Mouse (Mus musculus) liver, adult 2 months (tissue): ENCODE data around the gene Eif4ebp2. TPM values are rescaled to one million over a fixed set of nuclear protein-coding genes. Genes with fewer than 3 reads are reported as not detected.

ENCODE experiments used
- DNase-seq: peaks from one replicate; pipeline ENCODE4 v3.0.0-alpha.2; 2011; ENCODE audit warnings: low read depth, low spot score; ENCODE audit errors: extremely low read depth
- H3K27ac ChIP-seq: fragments of 200-500 bp; replicated peaks from 2 replicates; pipeline ENCODE4 v1.5.1; 2012; ENCODE audit warnings: low read depth, mild to moderate bottlenecking, control low read depth, inconsistent platforms, low read length; ENCODE audit not compliant: insufficient read depth
- H3K27me3 ChIP-seq: fragments of 200-500 bp; 2 replicates; pipeline ENCODE4 v1.6.1; 2012; ENCODE audit warnings: mild to moderate bottlenecking, moderate library complexity, low read length, inconsistent platforms; ENCODE audit not compliant: control insufficient read depth, insufficient read depth
- H3K36me3 ChIP-seq: fragments of 200-500 bp; 2 replicates; pipeline ENCODE4 v1.6.1; 2012; ENCODE audit warnings: low read length, inconsistent platforms; ENCODE audit not compliant: control insufficient read depth, insufficient read depth
- H3K4me1 ChIP-seq: fragments of 200-500 bp; 2 replicates; pipeline ENCODE4 v1.6.1; 2011; ENCODE audit warnings: low read length; ENCODE audit not compliant: control insufficient read depth, insufficient read depth
- H3K4me3 ChIP-seq: fragments of 200-500 bp; 2 replicates; pipeline ENCODE4 v1.5.1; 2011; ENCODE audit warnings: low read depth, mild to moderate bottlenecking, control low read depth, low read length, moderate library complexity; ENCODE audit not compliant: insufficient read depth
- H3K79me2 ChIP-seq: fragments of 200-500 bp; 2 replicates; pipeline ENCODE4 v1.6.1; 2012; ENCODE audit warnings: inconsistent platforms, mild to moderate bottlenecking, low read length, moderate library complexity; ENCODE audit not compliant: control insufficient read depth, insufficient read depth
- H3K9ac ChIP-seq: fragments of 200-500 bp; 2 replicates; pipeline ENCODE4 v1.6.1; 2012; ENCODE audit warnings: low read depth, mild to moderate bottlenecking, control low read depth, inconsistent platforms, low read length
- CTCF ChIP-seq: fragments of 200-500 bp; IDR thresholded peaks from 2 replicates; pipeline ENCODE4 v1.5.1; 2011; ENCODE audit warnings: low read depth, low read length, control low read depth
- POLR2A ChIP-seq: fragments of 200-500 bp; IDR thresholded peaks from 2 replicates; pipeline ENCODE4 v1.6.1; 2011; ENCODE audit warnings: low read length, control low read depth; ENCODE audit not compliant: insufficient read depth; ENCODE audit errors: extremely low read depth
- WGBS: fragments of 180-500 bp; shearing (Covaris S2); methylation state at CpG from one replicate; pipeline ENCODE4 v1.1.7; 2018; 5-methylcytosine and 5-hydroxymethylcytosine counted together
- polyA plus RNA-seq: library from polyadenylated mRNA; depleted of rRNA; stranded (reverse); fragments of >200 nt; gene quantifications from 2 replicates; pipeline ENCODE4 v1.2.3, GENCODE M21; 2012
- total RNA-seq: library from RNA; depleted of rRNA; stranded (reverse); fragments of >200 nt; gene quantifications from 2 replicates; pipeline ENCODE4 v1.2.3, GENCODE M21; 2014

Gene Eif4ebp2
- total and polyA plus RNA-seq, 2 experiments, result 28.2 to 117 TPM

DNA sequence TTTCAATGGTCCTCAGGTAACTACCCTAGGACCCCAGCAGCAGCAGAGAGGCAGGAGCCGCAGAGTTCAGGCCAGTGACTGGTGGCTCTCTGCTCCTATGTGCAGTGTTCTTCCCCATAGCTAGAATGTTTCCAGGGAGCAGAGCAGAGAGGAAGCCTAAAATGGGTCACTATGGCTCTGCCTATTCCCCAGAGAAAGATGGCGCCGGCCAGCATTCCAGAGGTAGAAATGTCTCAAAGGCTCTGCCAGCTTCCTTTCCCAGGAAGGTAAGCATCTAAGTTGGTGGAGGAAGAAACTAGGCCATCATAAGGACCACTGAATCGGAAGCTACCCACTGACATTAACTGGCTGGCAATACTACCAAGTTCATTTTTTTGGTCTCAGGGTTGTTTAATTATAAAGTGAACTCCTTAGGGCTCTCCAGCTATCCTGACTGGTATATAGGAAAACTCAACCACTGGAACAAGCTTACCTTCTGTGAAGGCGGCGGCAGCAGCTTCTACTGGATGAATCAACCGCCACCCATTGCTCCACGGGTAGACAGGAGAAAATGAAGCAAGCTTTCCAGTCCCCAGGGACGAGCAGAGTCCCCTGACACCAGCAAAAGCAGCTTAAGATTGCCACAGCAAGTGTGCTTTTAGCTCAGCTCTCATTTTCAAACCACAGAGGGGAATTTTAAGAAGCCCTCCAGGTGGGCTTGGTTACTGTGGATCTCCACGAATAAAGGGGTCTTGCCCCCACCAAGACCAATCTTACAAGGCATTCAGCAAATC is 4.7 kb downstream of the Eif4ebp2 start:
- Histone ChIP-seq H3K27me3 (no peaks in the 10 kb centered on the region), H3K9ac (no peak overlapping the region), H3K79me2 (peaks cover 69% of the 10 kb centered on the region), H3K36me3 (no peaks in the 10 kb centered on the region; the same call in 1 of the 2 replicates), H3K27ac (no peak overlapping the region), H3K4me3 (no peak overlapping the region), H3K4me1 (peaks cover 50% of the 10 kb centered on the region)
- TF ChIP-seq CTCF, result no peak
- TF ChIP-seq POLR2A, result no peak
- 62% methylated on average over 10 of the region's 10 CpGs for WGBS
- no peak for DNase-seq

DNA sequence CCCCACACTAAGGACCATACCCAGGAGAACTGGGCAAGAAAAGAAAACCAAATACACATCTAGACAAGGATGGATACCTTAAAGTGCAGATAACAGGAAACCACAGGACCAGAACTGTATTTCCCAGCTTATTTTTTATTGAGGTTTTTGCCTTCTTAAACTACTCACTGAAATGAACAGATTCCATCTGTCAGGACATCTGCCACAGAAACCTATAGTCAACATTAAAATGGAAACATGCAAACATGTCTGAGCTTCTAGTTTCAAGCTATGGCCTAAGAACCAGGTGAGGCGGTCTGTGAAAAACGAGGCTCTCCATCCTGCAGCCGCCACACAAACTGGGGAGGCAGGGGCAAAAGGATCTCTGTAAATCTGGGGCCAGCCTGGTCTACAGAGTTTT is 7.4 kb downstream of the Eif4ebp2 start:
- no peaks in the 10 kb centered on the region for H3K27me3 ChIP-seq
- no peak for TF ChIP-seq CTCF
- no peak for TF ChIP-seq POLR2A
- H3K4me3 ChIP-seq, result no peak overlapping the region
- no peak for DNase-seq
- H3K27ac ChIP-seq, result no peak overlapping the region
- H3K4me1 ChIP-seq, result peaks cover 52% of the 10 kb centered on the region
- H3K79me2 ChIP-seq, result peaks cover 77% of the 10 kb centered on the region
- peaks cover 2% of the 10 kb centered on the region; the same call in 1 of the 2 replicates for H3K36me3 ChIP-seq
- WGBS, result 68% methylated on average over 3 of the region's 3 CpGs
- no peak overlapping the region for H3K9ac ChIP-seq

DNA sequence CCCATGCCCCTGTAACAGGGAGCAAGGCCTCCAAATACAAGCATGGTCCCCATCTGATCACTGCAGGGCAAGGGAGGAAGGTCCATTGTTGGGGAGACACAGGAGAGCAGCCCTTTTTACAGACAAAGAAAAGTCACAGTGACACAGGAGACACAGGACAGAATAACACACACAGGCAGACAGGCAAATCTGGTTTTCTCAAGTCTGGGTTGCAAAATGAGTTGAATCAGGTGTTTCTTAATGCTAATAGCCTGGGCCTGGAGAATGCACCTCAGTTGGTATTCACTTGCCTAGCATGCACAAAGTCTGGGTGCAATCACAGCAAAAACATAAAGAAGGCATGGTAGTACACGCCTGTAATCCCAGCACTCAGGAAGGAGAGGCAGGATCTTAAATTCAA is 8.6 kb downstream of the Eif4ebp2 start:
- TF ChIP-seq POLR2A (no peak), CTCF (no peak)
- peaks cover 67% of the 10 kb centered on the region for H3K79me2 ChIP-seq

DNA sequence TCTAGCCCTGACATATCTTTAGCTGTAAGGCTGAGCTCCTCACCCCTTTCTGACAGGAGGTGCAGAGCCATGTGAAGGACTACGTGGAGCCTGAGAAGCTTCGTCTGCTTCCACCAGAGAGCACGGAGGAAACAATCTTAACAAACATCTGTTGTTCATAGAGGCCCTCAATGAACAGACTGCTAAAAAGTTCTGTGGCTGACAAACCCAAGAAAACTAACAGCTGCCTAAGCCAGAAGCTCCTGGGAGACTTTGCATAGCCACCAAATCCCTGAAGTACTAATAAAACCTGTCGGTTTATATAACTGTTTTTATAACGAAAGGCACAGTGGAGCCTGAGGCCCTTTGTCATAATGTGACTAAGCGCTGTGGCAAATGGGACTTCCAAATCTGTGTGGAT is 9.0 kb downstream of the Eif4ebp2 start:
- Histone ChIP-seq H3K36me3 (peaks cover 4% of the 10 kb centered on the region; the same call in 1 of the 2 replicates), H3K27ac (peak overlapping the region; percentile 31), H3K27me3 (no peaks in the 10 kb centered on the region), H3K4me3 (no peak overlapping the region), H3K79me2 (peaks cover 67% of the 10 kb centered on the region), H3K4me1 (peaks cover 43% of the 10 kb centered on the region), H3K9ac (0 out of 2 replicates have a peak overlapping the region, but pooled peaks have one; percentile 10)
- no peak for DNase-seq
- no peak for TF ChIP-seq CTCF
- no peak for TF ChIP-seq POLR2A
- WGBS, result 41% methylated on average over 6 of the region's 6 CpGs

More for the DNA sequence above, 8.6 kb downstream of the Eif4ebp2 start:
- Histone ChIP-seq H3K4me3 (no peak overlapping the region), H3K9ac (peak overlapping the region; percentile 10; the same call in 1 of the 2 replicates), H3K27me3 (no peaks in the 10 kb centered on the region), H3K27ac (peak overlapping the region; percentile 31), H3K4me1 (peaks cover 47% of the 10 kb centered on the region), H3K36me3 (peaks cover 4% of the 10 kb centered on the region; the same call in 1 of the 2 replicates)
- DNase-seq, result no peak
- 37% methylated on average over 1 of the region's 1 CpGs for WGBS

DNA sequence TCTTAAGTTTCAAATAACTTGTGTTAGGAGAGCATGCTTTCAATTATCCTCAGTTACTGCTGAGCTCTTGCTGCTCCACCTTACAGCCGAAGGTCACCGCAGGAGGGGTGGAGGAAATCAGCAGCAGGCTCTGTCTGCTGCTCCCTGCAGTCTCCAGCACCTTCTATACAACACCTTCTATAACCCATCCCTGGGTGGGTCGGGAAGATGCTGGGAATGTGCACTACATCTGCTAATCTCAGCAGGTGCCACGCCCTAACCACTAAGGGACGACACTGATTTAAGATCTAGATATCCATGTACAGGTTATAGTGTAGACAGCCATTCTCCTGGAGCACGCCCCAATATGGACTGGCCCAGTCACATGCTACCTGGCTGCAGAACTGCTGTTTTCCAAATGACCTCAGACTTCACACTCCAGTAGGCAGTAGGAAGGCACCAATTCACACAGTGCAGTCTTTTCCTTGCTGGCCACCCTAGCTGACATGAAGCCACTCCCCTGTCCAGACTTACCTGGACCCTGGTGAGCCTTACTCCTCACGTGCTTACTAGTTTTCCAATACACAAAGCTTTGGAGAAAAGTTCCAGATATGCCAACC is 12.2 kb downstream of the Eif4ebp2 start:
- peaks cover 45% of the 10 kb centered on the region for H3K79me2 ChIP-seq
- WGBS, result 81% methylated on average over 7 of the region's 7 CpGs
- H3K4me3 ChIP-seq, result no peak overlapping the region
- no peak for TF ChIP-seq POLR2A
- no peak for TF ChIP-seq CTCF
- H3K9ac ChIP-seq, result no peak overlapping the region
- peaks cover 20% of the 10 kb centered on the region for H3K4me1 ChIP-seq
- peak; percentile 65 for DNase-seq
- H3K27me3 ChIP-seq, result no peaks in the 10 kb centered on the region
- H3K36me3 ChIP-seq, result peaks cover 12% of the 10 kb centered on the region
- no peak overlapping the region for H3K27ac ChIP-seq

DNA sequence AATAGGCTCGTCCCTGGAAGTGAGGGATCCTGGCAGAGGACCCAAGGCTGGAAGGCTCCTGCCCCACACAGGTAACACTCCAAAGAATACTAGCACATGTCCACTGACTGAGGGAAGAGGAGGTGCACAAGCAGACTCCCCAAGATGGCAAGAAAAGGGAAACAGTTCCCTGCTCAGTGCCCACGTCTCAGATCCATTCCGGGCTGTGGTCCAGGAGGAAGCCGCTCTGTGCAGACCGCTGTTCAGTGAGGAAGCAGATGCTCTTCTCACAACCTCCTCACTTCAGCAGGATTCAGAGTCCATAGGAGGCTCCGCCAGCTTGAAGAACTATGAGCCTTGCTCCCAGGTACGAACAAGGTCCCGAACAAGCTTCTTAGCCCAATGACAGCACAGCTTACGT is 21.1 kb downstream of the Eif4ebp2 start:
- no peak for TF ChIP-seq POLR2A
- no peak for TF ChIP-seq CTCF
- Histone ChIP-seq H3K9ac (no peak overlapping the region), H3K36me3 (peaks cover 40% of the 10 kb centered on the region), H3K4me3 (no peak overlapping the region), H3K27me3 (no peaks in the 10 kb centered on the region), H3K79me2 (peaks cover 8% of the 10 kb centered on the region; the same call in 1 of the 2 replicates), H3K27ac (no peak overlapping the region), H3K4me1 (peaks cover 17% of the 10 kb centered on the region)
- no peak for DNase-seq
- 62% methylated on average over 9 of the region's 9 CpGs for WGBS
